Mouse (Mus musculus) layer of hippocampus, adult 9-10 months (tissue): ENCODE data around the gene Zfp988.
"Not testable (repeated sequence)": the region's sequence is repeated elsewhere in the genome, so short reads cannot be mapped to it uniquely, and the experiment has no call there.

Experiments
- DNase-seq: peaks from one replicate; pipeline ENCODE4 v3.0.0; 2022; ENCODE audit warnings: low spot score

Gene Zfp988

GRCm38 (mm10) chr4:147305436-147305835 lies at the start of gene Zfp988:
Gene Zfp988 (plus strand): TSS chr4:147305674.
- DNase-seq, result not testable (repeated sequence)

- DNase-seq, result not testable (repeated sequence)
Measured at GRCm38 (mm10) chr4:147262708-147263107, 42.8 kb upstream of the Zfp988 start.

- DNase-seq, result not testable (repeated sequence)
Measured at GRCm38 (mm10) chr4:147267302-147267701, 38.2 kb upstream of the Zfp988 start.

- DNase-seq, result not testable (repeated sequence)
Measured at GRCm38 (mm10) chr4:147268735-147269134, 36.7 kb upstream of the Zfp988 start.

- not testable (repeated sequence) for DNase-seq
Measured at GRCm38 (mm10) chr4:147270026-147270425, 35.4 kb upstream of the Zfp988 start.

GRCm38 (mm10) chr4:147271601-147272000 lies 33.9 kb upstream of the Zfp988 start:
- not testable (repeated sequence) for DNase-seq

GRCm38 (mm10) chr4:147275021-147275772 lies 30.3 kb upstream of the Zfp988 start:
- not testable (repeated sequence) for DNase-seq

GRCm38 (mm10) chr4:147275773-147276140 lies 29.7 kb upstream of the Zfp988 start:
- DNase-seq, result not testable (repeated sequence)

GRCm38 (mm10) chr4:147280406-147280805 lies 25.1 kb upstream of the Zfp988 start:
- DNase-seq, result not testable (repeated sequence)

GRCm38 (mm10) chr4:147298585-147298984 lies 6.9 kb upstream of the Zfp988 start:
- not testable (repeated sequence) for DNase-seq

- not testable (repeated sequence) for DNase-seq
Measured at GRCm38 (mm10) chr4:147302375-147302774, 3.1 kb upstream of the Zfp988 start.

- DNase-seq, result not testable (repeated sequence)
Measured at GRCm38 (mm10) chr4:147335036-147335690, 29.7 kb downstream of the Zfp988 start.

- DNase-seq, result not testable (repeated sequence)
Measured at GRCm38 (mm10) chr4:147335691-147336367, 30.4 kb downstream of the Zfp988 start.

GRCm38 (mm10) chr4:147336368-147337195 lies 31.1 kb downstream of the Zfp988 start:
- DNase-seq, result not testable (repeated sequence)

GRCm38 (mm10) chr4:147337520-147337919 lies 32.0 kb downstream of the Zfp988 start:
- not testable (repeated sequence) for DNase-seq

- no peak for DNase-seq
Measured at GRCm38 (mm10) chr4:147338032-147338610, 32.6 kb downstream of the Zfp988 start.

GRCm38 (mm10) chr4:147338706-147339105 lies 33.2 kb downstream of the Zfp988 start:
- not testable (repeated sequence) for DNase-seq

- not testable (repeated sequence) for DNase-seq
Measured at GRCm38 (mm10) chr4:147339601-147340219, 34.2 kb downstream of the Zfp988 start.

GRCm38 (mm10) chr4:147340236-147340635 lies 34.8 kb downstream of the Zfp988 start:
- DNase-seq, result not testable (repeated sequence)

GRCm38 (mm10) chr4:147340876-147341275 lies 35.4 kb downstream of the Zfp988 start:
- DNase-seq, result not testable (repeated sequence)
